Mouse (Mus musculus) kidney, postnatal 10 days (tissue): ENCODE data around the gene Gm14327.
"Not testable (repeated sequence)": the region's sequence is repeated elsewhere in the genome, so short reads cannot be mapped to it uniquely, and the experiment has no call there.

Experiments
- DNase-seq: peaks from one replicate; pipeline ENCODE4 v3.0.0; 2021; ENCODE audit warnings: mixed read lengths

Gene Gm14327

GRCm38 (mm10) chr2:177897046-177897578, at the start of gene Gm14327:
TSS of gene Gm14327 (plus strand) at chr2:177897096.
- not testable (repeated sequence) for DNase-seq

GRCm38 (mm10) chr2:177862254-177862653, 34.6 kb upstream of the Gm14327 start:
- not testable (repeated sequence) for DNase-seq

GRCm38 (mm10) chr2:177887743-177888142, 9.2 kb upstream of the Gm14327 start:
- DNase-seq, result not testable (repeated sequence)

- DNase-seq, result not testable (repeated sequence)
Observed at GRCm38 (mm10) chr2:177898171-177898570, 1.3 kb downstream of the Gm14327 start.

- DNase-seq, result not testable (repeated sequence)
Observed at GRCm38 (mm10) chr2:177903276-177903675, 6.4 kb downstream of the Gm14327 start.

- DNase-seq, result not testable (repeated sequence)
Observed at GRCm38 (mm10) chr2:177925563-177926103, 28.7 kb downstream of the Gm14327 start, which contains the start of gene Zfp972. TSS of gene Zfp972 (minus strand) at chr2:177925613.
